Mouse (Mus musculus) embryonic facial prominence, embryonic 13.5 days (tissue): ENCODE measurements around the gene Ccnt1. TPM values are rescaled to one million over a fixed set of nuclear protein-coding genes. Genes with fewer than 3 reads are reported as not detected.

Source experiments
- ATAC-seq: fragments of 200-750 bp; cut with Nextera tagmentation; 2 replicates; pipeline ENCODE4 v1.8.0; 2017; ENCODE audit warnings: low read depth; ENCODE audit not compliant: insufficient number of reproducible peaks, insufficient read depth, low FRiP score, low TSS enrichment
- H3K27ac ChIP-seq: fragments of 300-500 bp; sonication (generic); 2 replicates; pipeline ENCODE4 v1.5.1; 2015; ENCODE audit warnings: moderate library complexity, mild to moderate bottlenecking, inconsistent platforms
- H3K27me3 ChIP-seq: fragments of 300-500 bp; sonication (generic); 2 replicates; pipeline ENCODE4 v1.6.1; 2015; ENCODE audit warnings: mild to moderate bottlenecking, inconsistent platforms
- H3K36me3 ChIP-seq: fragments of 300-500 bp; sonication (generic); 2 replicates; pipeline ENCODE4 v1.6.1; 2015; ENCODE audit warnings: mild to moderate bottlenecking, inconsistent platforms
- H3K4me1 ChIP-seq: fragments of 300-500 bp; sonication (generic); 2 replicates; pipeline ENCODE4 v1.6.1; 2015; ENCODE audit warnings: inconsistent platforms
- H3K4me2 ChIP-seq: fragments of 300-500 bp; sonication (generic); 2 replicates; pipeline ENCODE4 v1.6.1; 2015; ENCODE audit warnings: moderate library complexity, mild to moderate bottlenecking, inconsistent platforms
- H3K4me3 ChIP-seq: fragments of 300-500 bp; sonication (generic); 2 replicates; pipeline ENCODE4 v1.5.1; 2015; ENCODE audit warnings: mild to moderate bottlenecking, inconsistent platforms
- H3K9ac ChIP-seq: fragments of 300-500 bp; sonication (generic); 2 replicates; pipeline ENCODE4 v1.6.1; 2015; ENCODE audit warnings: mild to moderate bottlenecking, inconsistent platforms
- H3K9me3 ChIP-seq: fragments of 300-500 bp; sonication (generic); 2 replicates; pipeline ENCODE4 v1.6.1; 2016; ENCODE audit warnings: inconsistent platforms
- WGBS: fragments of 180-500 bp; shearing (Covaris S2); methylation state at CpG from one replicate; pipeline ENCODE4 v1.1.7; 2015; ENCODE audit warnings: mixed read lengths; 5-methylcytosine and 5-hydroxymethylcytosine counted together
- polyA plus RNA-seq: library from polyadenylated mRNA; unstranded; fragments of >200 nt; fragmentation: Nextera tagmentation; extraction: Ambion mirVana; gene quantifications from 2 replicates; pipeline ENCODE4 v1.2.1, GENCODE M21; 2015

Gene Ccnt1
- 63.1 and 66.2 TPM in 2 replicates for polyA plus RNA-seq

GRCm38 (mm10) chr15:98570873-98571538 is at the start of gene Ccnt1, which contains the start of gene 4930415O20Rik:
Gene Ccnt1 (minus strand): TSS chr15:98570923.
Gene 4930415O20Rik (plus strand): TSS chr15:98571004.
- Histone ChIP-seq H3K4me1 (peaks cover 12% of the 10 kb centered on the region), H3K27me3 (no peaks in the 10 kb centered on the region), H3K9ac (no peak within 1 kb of the TSS), H3K4me3 (no peak within 1 kb of the TSS), H3K9me3 (no peaks in the 10 kb centered on the region), H3K4me2 (no peak within 1 kb of the TSS), H3K36me3 (no peaks in the 10 kb centered on the region), H3K27ac (no peak within 1 kb of the TSS)
- no peak for ATAC-seq
- 85% methylated on average over 10 of the region's 10 CpGs for WGBS

GRCm38 (mm10) chr15:98617176-98617537 is 46.4 kb upstream of the Ccnt1 start:
- Histone ChIP-seq H3K4me2 (peak overlapping the region; percentile 46), H3K9ac (0 out of 2 replicates have a peak overlapping the region, but pooled peaks have one; percentile 46), H3K4me1 (peaks cover 19% of the 10 kb centered on the region), H3K27me3 (peaks cover 7% of the 10 kb centered on the region; the same call in 1 of the 2 replicates), H3K4me3 (no peak overlapping the region; the same call in 1 of the 2 replicates), H3K36me3 (no peaks in the 10 kb centered on the region), H3K27ac (no peak overlapping the region), H3K9me3 (no peaks in the 10 kb centered on the region)
- ATAC-seq = no peak
- under 1% methylated on average over 12 of the region's 12 CpGs for WGBS

GRCm38 (mm10) chr15:98616362-98617175 is 45.8 kb upstream of the Ccnt1 start:
- H3K27me3 ChIP-seq = peaks cover 7% of the 10 kb centered on the region; the same call in 1 of the 2 replicates
- H3K4me3 ChIP-seq = no peak overlapping the region; the same call in 1 of the 2 replicates
- H3K9me3 ChIP-seq = no peaks in the 10 kb centered on the region
- H3K4me1 ChIP-seq = peaks cover 18% of the 10 kb centered on the region
- H3K9ac ChIP-seq = 0 out of 2 replicates have a peak overlapping the region, but pooled peaks have one; percentile 46
- no peak overlapping the region for H3K27ac ChIP-seq
- ATAC-seq = no peak
- 33% methylated on average over 20 of the region's 20 CpGs for WGBS
- peak overlapping the region; percentile 46 for H3K4me2 ChIP-seq
- no peaks in the 10 kb centered on the region for H3K36me3 ChIP-seq

- Histone ChIP-seq H3K4me1 (peaks cover 18% of the 10 kb centered on the region), H3K36me3 (no peaks in the 10 kb centered on the region), H3K4me3 (no peak overlapping the region), H3K27ac (no peak overlapping the region), H3K9ac (no peak overlapping the region), H3K9me3 (no peaks in the 10 kb centered on the region), H3K4me2 (no peak overlapping the region), H3K27me3 (peaks cover 7% of the 10 kb centered on the region; the same call in 1 of the 2 replicates)
- ATAC-seq = no peak
- WGBS = 62% methylated on average over 6 of the region's 6 CpGs
Observed at GRCm38 (mm10) chr15:98615751-98616150, 45.0 kb upstream of the Ccnt1 start.

- peak overlapping the region; percentile 32; the same call in 1 of the 2 replicates for H3K9ac ChIP-seq
- no peak for ATAC-seq
- 0 out of 2 replicates have a peak overlapping the region, but pooled peaks have one; percentile 60 for H3K27ac ChIP-seq
- no peaks in the 10 kb centered on the region for H3K36me3 ChIP-seq
- H3K4me1 ChIP-seq = peaks cover 22% of the 10 kb centered on the region
- peaks cover 7% of the 10 kb centered on the region; the same call in 1 of the 2 replicates for H3K27me3 ChIP-seq
- no peak overlapping the region for H3K4me3 ChIP-seq
- WGBS = 36% methylated on average over 6 of the region's 6 CpGs
- H3K4me2 ChIP-seq = no peak overlapping the region
- H3K9me3 ChIP-seq = no peaks in the 10 kb centered on the region
Observed at GRCm38 (mm10) chr15:98614971-98615370, 44.2 kb upstream of the Ccnt1 start.

- ATAC-seq = no peak
- H3K4me2 ChIP-seq = no peak overlapping the region
- no peaks in the 10 kb centered on the region for H3K36me3 ChIP-seq
- peak overlapping the region; percentile 60; the same call in 1 of the 2 replicates for H3K27ac ChIP-seq
- whole genome bisulfite sequencing = 29% methylated on average over 9 of the region's 9 CpGs
- H3K27me3 ChIP-seq = peaks cover 7% of the 10 kb centered on the region; the same call in 1 of the 2 replicates
- H3K4me1 ChIP-seq = peaks cover 24% of the 10 kb centered on the region
- no peaks in the 10 kb centered on the region for H3K9me3 ChIP-seq
- peak overlapping the region; percentile 32; the same call in 1 of the 2 replicates for H3K9ac ChIP-seq
- no peak overlapping the region for H3K4me3 ChIP-seq
Observed at GRCm38 (mm10) chr15:98614551-98614950, 43.8 kb upstream of the Ccnt1 start.

GRCm38 (mm10) chr15:98612229-98612628 is 41.5 kb upstream of the Ccnt1 start:
- Histone ChIP-seq H3K27me3 (peaks cover 7% of the 10 kb centered on the region; the same call in 1 of the 2 replicates), H3K4me2 (no peak overlapping the region), H3K27ac (no peak overlapping the region), H3K4me3 (no peak overlapping the region), H3K9ac (no peak overlapping the region), H3K36me3 (no peaks in the 10 kb centered on the region), H3K4me1 (peaks cover 38% of the 10 kb centered on the region), H3K9me3 (no peaks in the 10 kb centered on the region)
- 91% methylated on average over 3 of the region's 3 CpGs for WGBS
- ATAC-seq = no peak

GRCm38 (mm10) chr15:98610131-98610633 is 39.5 kb upstream of the Ccnt1 start:
- Histone ChIP-seq H3K4me1 (peaks cover 36% of the 10 kb centered on the region), H3K4me3 (peak overlapping the region; percentile 81), H3K27me3 (no peaks in the 10 kb centered on the region), H3K9ac (peak overlapping the region; percentile 87), H3K36me3 (peaks cover 15% of the 10 kb centered on the region), H3K27ac (peak overlapping the region; percentile 88), H3K9me3 (no peaks in the 10 kb centered on the region), H3K4me2 (peak overlapping the region; percentile 92)
- WGBS = 3% methylated on average over 12 of the region's 12 CpGs
- no peak for ATAC-seq

- Histone ChIP-seq H3K4me1 (peaks cover 30% of the 10 kb centered on the region), H3K4me3 (peak within 1 kb of the TSS; percentile 81), H3K27ac (peak within 1 kb of the TSS; percentile 88), H3K9me3 (no peaks in the 10 kb centered on the region), H3K36me3 (peaks cover 20% of the 10 kb centered on the region), H3K4me2 (peak within 1 kb of the TSS; percentile 92), H3K27me3 (no peaks in the 10 kb centered on the region), H3K9ac (peak within 1 kb of the TSS; percentile 87)
- WGBS = under 1% methylated on average over 67 of the region's 75 CpGs
- ATAC-seq = peak; percentile 72
Observed at GRCm38 (mm10) chr15:98609331-98610130, 38.8 kb upstream of the Ccnt1 start, which contains the start of gene Adcy6. Gene Adcy6 (minus strand): TSS chr15:98610076.

GRCm38 (mm10) chr15:98608784-98609250 is 38.1 kb upstream of the Ccnt1 start:
- H3K27ac ChIP-seq = peak overlapping the region; percentile 88
- ATAC-seq = peak; percentile 17
- H3K9ac ChIP-seq = peak overlapping the region; percentile 87
- WGBS = 1% methylated on average over 12 of the region's 26 CpGs
- H3K36me3 ChIP-seq = peaks cover 27% of the 10 kb centered on the region
- H3K4me2 ChIP-seq = peak overlapping the region; percentile 92
- H3K9me3 ChIP-seq = no peaks in the 10 kb centered on the region
- peaks cover 32% of the 10 kb centered on the region for H3K4me1 ChIP-seq
- H3K4me3 ChIP-seq = peak overlapping the region; percentile 81
- no peaks in the 10 kb centered on the region for H3K27me3 ChIP-seq
